Mouse (Mus musculus): ENCODE data around the gene Gm5426.

DNA sequence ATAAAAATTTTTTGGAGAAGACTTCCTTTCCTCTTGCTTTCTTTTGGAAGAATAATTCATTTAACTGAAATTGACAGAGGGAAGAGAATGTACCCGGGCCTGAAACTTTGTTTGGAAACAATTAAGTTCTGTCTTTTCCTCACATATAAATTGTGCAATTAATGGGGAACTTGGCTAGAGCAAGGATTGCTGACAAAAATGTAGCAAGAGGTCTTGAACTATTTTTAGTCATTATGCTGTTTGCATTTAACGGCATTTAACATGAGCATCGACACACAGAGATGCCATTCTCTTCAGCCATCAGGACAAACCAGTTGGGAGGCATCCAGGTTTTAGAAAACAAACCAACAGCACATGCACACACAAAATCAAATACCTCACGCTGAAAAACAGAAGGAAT lies 36.6 kb downstream of the Gm5426 start:
- TF ChIP-seq CTCF (IDR thresholded peaks at IDR 0.05; ENCODE audit: low read depth, low read length) (no peak), POLR2AphosphoS5 (IDR thresholded peaks at IDR 0.05; ENCODE audit: insufficient replicate concordance, low read depth, low read length) (no peak), TAL1 (conservative IDR thresholded peaks at IDR 0.05; ENCODE audit: low read depth, low read length) (no peak), GATA1 (IDR thresholded peaks at IDR 0.05; ENCODE audit: borderline replicate concordance, low read length) (no peak)

Data from G1E (cell line).